Mouse (Mus musculus): ENCODE results near the gene Napepld. TPM values are rescaled to one million over a fixed set of nuclear protein-coding genes. Genes with fewer than 3 reads are reported as not detected.

Gene Napepld
- 0.96 and 0.97 TPM in 2 replicates for polyA plus RNA-seq (2012; rRNA removed)

DNA sequence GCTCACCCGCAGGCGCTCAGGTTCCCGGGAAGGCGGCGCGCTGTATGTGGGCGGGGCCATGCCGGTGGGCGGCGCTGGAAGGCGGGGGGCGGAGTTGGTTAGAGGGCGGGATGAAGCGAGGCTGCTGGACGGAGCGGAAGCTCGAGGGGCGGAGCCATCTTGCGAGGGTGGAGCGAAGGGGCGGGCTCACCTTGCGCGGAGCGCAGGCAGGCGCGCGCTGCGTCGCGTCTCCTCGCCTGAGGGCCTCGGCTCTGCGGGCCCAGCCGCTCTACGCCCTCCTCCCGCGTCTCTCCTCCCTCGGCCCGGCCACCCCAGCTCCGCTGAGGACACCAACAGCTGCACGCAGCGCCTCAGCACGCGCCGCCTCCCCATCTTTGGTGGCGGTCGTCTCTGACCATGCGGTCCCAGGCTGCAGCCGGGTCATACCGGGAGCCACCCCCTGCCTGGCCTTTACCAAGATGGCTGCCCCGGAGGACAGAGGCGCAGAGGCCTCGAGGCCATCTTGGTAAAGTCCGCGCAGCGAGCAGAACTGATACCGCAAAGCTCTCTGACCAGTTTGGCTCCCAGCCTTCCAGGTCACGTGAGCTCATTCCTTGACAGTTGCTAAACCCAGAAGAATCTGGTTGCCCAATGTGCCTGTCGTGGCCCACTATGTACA lies at the start of gene Napepld:
TSS of gene Napepld (minus strand) at position 46 of the 658 bp plus-strand sequence.

DNA sequence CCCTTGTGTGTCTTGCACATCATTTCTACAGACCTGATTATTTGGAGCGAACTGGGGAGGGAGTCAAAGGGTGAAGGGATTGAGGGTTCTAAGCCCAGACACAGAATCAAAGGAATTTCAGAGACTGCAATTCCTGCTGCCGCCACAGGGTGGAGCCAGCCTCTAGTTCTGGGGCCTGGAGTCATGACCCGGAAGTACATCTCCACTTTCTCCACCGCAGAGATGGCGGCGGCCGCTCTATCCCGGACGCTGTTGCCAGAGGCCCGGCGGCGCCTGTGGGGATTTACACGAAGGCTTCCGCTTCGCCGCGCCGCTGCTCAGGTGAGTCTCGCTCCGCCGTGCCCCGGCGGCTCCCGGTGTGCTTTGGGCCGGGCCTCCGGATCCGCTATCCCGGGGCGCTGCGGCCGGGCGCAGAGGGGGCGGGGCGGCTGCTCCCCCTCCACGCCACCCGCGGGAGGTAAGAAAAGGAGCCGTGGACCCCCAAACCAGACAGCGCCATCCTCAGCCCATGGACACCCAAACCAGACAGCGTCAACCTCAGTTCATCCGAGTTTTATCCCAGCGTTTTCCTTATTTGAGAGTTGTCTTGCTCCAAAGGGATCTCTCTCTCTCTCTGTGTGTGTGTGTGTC lies 35.9 kb upstream of the Napepld start, which contains the start of gene Pmpcb:
TSS of gene Pmpcb (plus strand) at position 186 of the 630 bp plus-strand sequence.

DNA sequence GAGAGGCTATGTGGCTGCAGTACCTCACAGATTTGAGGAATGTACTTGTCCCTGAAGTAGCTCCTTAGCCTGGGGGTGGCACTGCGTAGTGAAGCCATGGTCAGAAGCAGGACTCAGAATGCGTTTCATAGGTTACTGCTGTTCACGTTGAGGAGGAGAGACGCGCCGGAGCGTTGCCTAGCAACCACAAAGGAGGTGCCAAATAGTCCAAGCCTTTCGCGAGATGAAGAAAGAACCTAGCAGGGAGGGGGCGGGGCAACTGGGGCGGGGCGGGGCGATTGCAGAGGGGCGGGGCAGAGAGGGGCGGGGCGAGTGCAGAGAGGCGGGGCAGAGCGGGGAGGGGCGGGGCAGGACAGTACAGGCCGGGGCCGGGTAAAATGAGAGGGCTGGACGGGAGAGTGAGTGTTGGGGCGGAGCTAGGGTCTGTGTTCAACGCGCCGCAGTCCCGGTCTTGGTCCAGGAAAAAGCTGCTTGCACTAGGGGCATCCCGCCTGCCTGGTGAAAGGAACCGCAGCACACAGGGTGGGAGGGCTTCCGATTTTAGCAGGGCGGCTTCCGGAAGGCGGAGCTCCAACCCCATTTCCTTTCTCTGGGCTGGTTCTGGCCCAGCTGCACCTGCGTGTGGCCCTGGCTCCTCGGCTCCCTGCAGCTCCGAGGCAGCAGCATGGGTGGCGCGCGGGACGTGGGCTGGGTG lies 55.6 kb downstream of the Napepld start, which contains the start of the genes Fbxl13 and Armc10:
TSS of gene Fbxl13 (minus strand) at position 196 of the 694 bp plus-strand sequence.
TSS of gene Armc10 (plus strand) at position 375 of the 694 bp plus-strand sequence.

Other genes starting within 250 kb of the Napepld start
- 0.90 and 1.1 TPM in 2 replicates for gene Lrrc17, start 157.8 kb downstream of the Napepld start, polyA plus RNA-seq (2012; rRNA removed)
- 0.08 and 0.10 TPM in 2 replicates for gene Fbxl13, start 55.8 kb downstream of the Napepld start, polyA plus RNA-seq (2012; rRNA removed)
- 9.0 and 9.6 TPM in 2 replicates for gene Armc10, start 55.6 kb downstream of the Napepld start, polyA plus RNA-seq (2012; rRNA removed)
- gene Pmpcb, start 35.7 kb upstream of the Napepld start, polyA plus RNA-seq (2012; rRNA removed) = 48.6 and 49.5 TPM in 2 replicates
- 8.1 and 8.2 TPM in 2 replicates for gene Dnajc2, start 83.9 kb upstream of the Napepld start, polyA plus RNA-seq (2012; rRNA removed)
- 38.2 and 43.4 TPM in 2 replicates for gene Psmc2, start 83.9 kb upstream of the Napepld start, polyA plus RNA-seq (2012; rRNA removed)
- not detected in 2 replicates for gene Slc26a5, start 164.2 kb upstream of the Napepld start, polyA plus RNA-seq (2012; rRNA removed)

Measured in liver, embryonic 18 days (tissue).